Mouse (Mus musculus) embryo, embryonic 10 days (tissue): ENCODE data around the gene Papola.

ENCODE experiments used
- DNase-seq: peaks from one replicate; pipeline ENCODE4 v3.0.0-alpha.2; 2015; ENCODE audit warnings: low spot score

Papola gene

GRCm38 (mm10) chr12:105863436-105863835 is 78.9 kb downstream of the Papola start:
- no peak for DNase-seq

- no peak for DNase-seq
These were observed 83.2 kb downstream of the Papola start for GRCm38 (mm10) chr12:105867646-105868045.

DNA sequence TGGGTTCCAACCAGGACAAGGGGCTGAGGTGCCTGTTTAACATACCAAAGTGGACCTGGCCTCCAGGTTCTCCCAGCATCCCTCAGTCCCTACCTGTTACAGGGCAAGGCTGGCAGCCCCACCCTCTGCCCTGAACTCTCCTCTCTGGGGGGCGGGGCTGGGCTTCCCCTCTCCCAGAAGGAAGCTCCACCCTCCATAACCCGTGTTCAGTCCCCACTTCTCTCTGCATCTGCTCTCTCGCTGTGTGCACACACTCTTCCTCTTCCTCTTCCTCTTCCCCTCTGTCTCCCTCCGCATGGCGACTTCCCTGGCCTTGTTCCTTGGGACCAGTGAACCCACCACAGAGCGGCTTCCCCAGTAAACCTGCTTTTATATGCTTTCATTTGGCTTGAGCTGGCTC is 84.7 kb downstream of the Papola start:
- DNase-seq = no peak

DNA sequence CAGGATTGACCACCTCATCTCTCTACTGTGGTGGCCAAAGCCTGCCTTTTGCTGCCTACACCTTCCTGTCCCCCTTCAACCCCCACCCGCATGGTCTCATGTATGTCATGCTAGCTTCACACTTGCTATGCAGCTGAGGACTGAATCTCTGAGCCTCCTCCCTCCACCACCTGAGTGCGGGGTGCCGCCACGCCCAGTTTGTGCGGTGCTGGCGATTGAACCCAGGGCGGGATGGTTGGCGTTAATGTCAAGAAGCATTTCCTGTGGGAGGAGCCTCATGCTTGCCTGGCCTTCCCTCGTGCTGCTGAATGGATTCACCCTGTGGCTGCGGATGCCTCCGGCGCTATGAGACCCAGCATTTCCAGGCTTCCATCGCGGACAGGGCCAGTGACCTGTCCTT is 85.2 kb downstream of the Papola start:
- no peak for DNase-seq

DNA sequence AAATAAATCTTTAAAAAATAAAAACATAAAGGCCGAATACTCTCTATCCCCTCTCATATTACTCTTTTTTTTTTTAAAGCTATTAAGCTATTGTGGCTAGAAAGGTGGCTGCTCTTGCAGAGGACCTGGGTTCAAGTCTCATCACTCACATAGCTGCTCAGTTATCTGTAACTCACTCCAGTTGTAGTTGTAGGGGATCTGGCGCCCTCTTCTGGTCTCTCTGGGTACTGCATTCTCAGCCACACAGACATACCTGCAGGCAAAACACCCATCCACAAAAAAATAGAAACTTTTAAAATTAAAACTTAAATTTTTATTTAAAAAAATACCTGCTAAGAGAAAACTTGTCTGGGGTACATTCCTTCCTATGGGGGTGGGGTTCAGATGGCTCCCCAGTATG is 88.8 kb downstream of the Papola start:
- DNase-seq = no peak

- peak; percentile 20 for DNase-seq
These were observed 90.6 kb downstream of the Papola start for GRCm38 (mm10) chr12:105875112-105875511.

GRCm38 (mm10) chr12:105876521-105876920 is 92.0 kb downstream of the Papola start:
- no peak for DNase-seq

DNA sequence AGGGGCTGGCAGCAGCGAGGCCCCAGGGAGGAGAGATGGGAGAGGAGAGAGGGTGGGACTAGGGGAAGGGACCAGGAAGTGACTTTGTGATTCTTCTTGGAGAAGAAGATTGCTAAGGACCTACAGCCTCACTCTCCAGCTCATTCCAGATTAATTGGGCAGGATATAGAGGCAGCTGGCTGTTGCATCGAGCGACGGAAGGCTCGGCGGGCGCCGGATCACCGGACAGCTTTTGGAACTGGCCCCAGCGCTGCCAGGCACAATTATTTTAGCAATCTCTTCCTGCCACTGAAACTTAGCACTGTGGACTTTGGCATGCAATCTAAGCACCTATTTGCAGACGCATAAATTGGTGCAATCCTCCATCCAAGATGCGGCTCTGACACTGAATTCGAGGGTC is 92.4 kb downstream of the Papola start:
- no peak for DNase-seq

DNA sequence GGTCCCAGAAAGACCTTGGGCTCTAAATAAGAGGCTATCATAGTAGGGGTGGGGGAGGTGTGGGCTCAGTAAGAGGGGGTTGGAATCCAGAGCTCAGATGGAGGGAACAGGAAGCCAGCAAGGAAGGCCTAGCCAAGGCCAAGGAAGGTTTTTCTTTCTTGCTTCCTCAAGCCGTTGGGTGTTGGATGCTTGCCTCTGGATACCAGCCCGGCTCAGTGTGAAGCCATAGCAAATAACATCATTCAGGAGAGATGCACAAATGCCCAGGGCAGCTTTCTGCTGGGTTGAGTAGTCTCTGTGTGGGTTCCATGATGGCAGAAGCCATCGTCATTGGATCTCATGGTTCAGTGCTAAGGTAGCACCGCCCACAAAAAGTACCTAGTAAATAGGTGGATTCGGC is 94.3 kb downstream of the Papola start:
- DNase-seq = no peak

GRCm38 (mm10) chr12:105883799-105884514 is 99.5 kb downstream of the Papola start:
- no peak for DNase-seq

GRCm38 (mm10) chr12:105884515-105885323 is 100.2 kb downstream of the Papola start:
- no peak for DNase-seq
